Mouse (Mus musculus) midbrain, postnatal 0 days (tissue): ENCODE measurements around the gene Angpt4. TPM values are rescaled to one million over a fixed set of nuclear protein-coding genes. Genes with fewer than 3 reads are reported as not detected.

Source experiments
- ATAC-seq: fragments of 200-750 bp; cut with Nextera tagmentation; 2 replicates; pipeline ENCODE4 v1.8.0; 2017; ENCODE audit warnings: moderate number of reproducible peaks, mild to moderate bottlenecking, moderate TSS enrichment, moderate library complexity; ENCODE audit not compliant: low FRiP score
- DNase-seq: peaks from one replicate; pipeline ENCODE4 v3.0.0-alpha.2; 2015; ENCODE audit warnings: low spot score
- H3K27ac ChIP-seq: fragments of 300-500 bp; sonication (generic); 2 replicates; pipeline ENCODE4 v1.5.1; 2014; ENCODE audit warnings: low read depth, mild to moderate bottlenecking, low read length, mixed read lengths
- H3K27me3 ChIP-seq: fragments of 300-500 bp; sonication (generic); 2 replicates; pipeline ENCODE4 v1.6.1; 2014; ENCODE audit warnings: low read length, control low read depth, mixed read lengths; ENCODE audit not compliant: insufficient read depth
- H3K36me3 ChIP-seq: fragments of 300-500 bp; sonication (generic); 2 replicates; pipeline ENCODE4 v1.6.1; 2014; ENCODE audit warnings: low read length, control low read depth, mixed read lengths; ENCODE audit not compliant: insufficient read depth
- H3K4me1 ChIP-seq: fragments of 300-500 bp; sonication (generic); 2 replicates; pipeline ENCODE4 v1.6.1; 2014; ENCODE audit warnings: mild to moderate bottlenecking, control low read depth, antibody characterized with exemption, low read length, mixed read lengths; ENCODE audit not compliant: insufficient read depth
- H3K4me2 ChIP-seq: fragments of 300-500 bp; sonication (generic); 2 replicates; pipeline ENCODE4 v1.6.1; 2014; ENCODE audit warnings: low read depth, mild to moderate bottlenecking, low read length, mixed read lengths; ENCODE audit not compliant: poor library complexity, severe bottlenecking
- H3K4me3 ChIP-seq: fragments of 300-500 bp; sonication (generic); 2 replicates; pipeline ENCODE4 v1.5.1; 2014; ENCODE audit warnings: low read depth, mild to moderate bottlenecking, low read length, moderate library complexity
- H3K9ac ChIP-seq: fragments of 300-500 bp; sonication (generic); replicated peaks from 2 replicates; pipeline ENCODE4 v1.6.1; 2014; ENCODE audit warnings: mild to moderate bottlenecking, low read length, moderate library complexity, mixed read lengths; ENCODE audit not compliant: poor library complexity, severe bottlenecking
- H3K9me3 ChIP-seq: fragments of 300-500 bp; sonication (generic); 2 replicates; pipeline ENCODE4 v1.6.1; 2016; ENCODE audit warnings: low read length, control low read depth
- CTCF ChIP-seq: IDR thresholded peaks from 2 replicates; pipeline ENCODE4 v1.5.1; 2016; ENCODE audit warnings: antibody characterized with exemption, mild to moderate bottlenecking
- WGBS: fragments of 180-500 bp; shearing (Covaris S2); extraction: QIAGEN DNeasy Blood & Tissue Kit; methylation state at CpG from one replicate; pipeline ENCODE4 v1.1.7; 2014; 5-methylcytosine and 5-hydroxymethylcytosine counted together
- polyA plus RNA-seq: library from polyadenylated mRNA; unstranded; fragments of >200 nt; fragmentation: Nextera tagmentation; extraction: Ambion mirVana; gene quantifications from 2 replicates; pipeline ENCODE4 v1.2.1, GENCODE M21; 2015
- total RNA-seq: library from RNA; depleted of rRNA; stranded (reverse); fragments of >200 nt; gene quantifications from 2 replicates; pipeline ENCODE4 v1.2.3, GENCODE M21; 2014

Gene Angpt4
- total and polyA plus RNA-seq, 2 experiments from 2014 or later = 0.25 to 0.38 TPM

GRCm38 (mm10) chr2:151907020-151907419, 4.0 kb upstream of the Angpt4 start:
- H3K9me3 ChIP-seq = no peaks in the 10 kb centered on the region
- no peaks in the 10 kb centered on the region for H3K27me3 ChIP-seq
- no peaks in the 10 kb centered on the region for H3K4me1 ChIP-seq
- H3K36me3 ChIP-seq = no peaks in the 10 kb centered on the region
- DNase-seq (no peak), ATAC-seq (no peak)
- no peak for TF ChIP-seq CTCF
- no peak overlapping the region for H3K4me2 ChIP-seq
- H3K4me3 ChIP-seq = no peak overlapping the region
- no peak overlapping the region for H3K9ac ChIP-seq
- no peak overlapping the region for H3K27ac ChIP-seq
- 79% methylated on average over 2 of the region's 2 CpGs for WGBS

DNA sequence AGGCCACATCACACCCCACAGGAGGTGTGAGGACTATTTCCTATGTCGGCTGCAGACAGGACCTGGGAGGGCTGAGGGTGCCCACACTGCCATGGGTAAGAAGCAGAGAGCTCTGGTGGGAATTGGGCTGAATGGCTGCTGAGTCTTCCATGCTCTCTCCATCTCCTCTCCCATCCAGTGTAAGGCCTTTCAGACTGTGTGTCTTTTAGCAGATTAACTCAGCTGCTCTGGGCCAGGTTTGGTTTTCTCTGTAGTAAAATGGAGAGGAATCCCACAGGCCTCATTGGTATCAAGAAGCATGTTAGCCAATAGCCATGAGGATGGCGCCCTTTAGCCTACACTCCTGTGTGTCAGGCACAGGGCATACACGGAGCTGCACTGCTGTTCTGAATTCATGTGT, 1.6 kb upstream of the Angpt4 start:
- DNase-seq (no peak), ATAC-seq (no peak)
- H3K9me3 ChIP-seq = no peaks in the 10 kb centered on the region
- no peak overlapping the region for H3K4me3 ChIP-seq
- no peaks in the 10 kb centered on the region for H3K27me3 ChIP-seq
- no peaks in the 10 kb centered on the region for H3K36me3 ChIP-seq
- H3K4me2 ChIP-seq = no peak overlapping the region
- H3K27ac ChIP-seq = no peak overlapping the region
- H3K9ac ChIP-seq = no peak overlapping the region
- no peak for TF ChIP-seq CTCF
- H3K4me1 ChIP-seq = no peaks in the 10 kb centered on the region
- 76% methylated on average over 3 of the region's 3 CpGs for WGBS

- Histone ChIP-seq H3K4me1 (no peaks in the 10 kb centered on the region), H3K4me2 (no peak overlapping the region), H3K4me3 (no peak overlapping the region), H3K27me3 (no peaks in the 10 kb centered on the region), H3K9ac (no peak overlapping the region), H3K36me3 (no peaks in the 10 kb centered on the region), H3K27ac (0 out of 2 replicates have a peak overlapping the region, but pooled peaks have one; percentile 6), H3K9me3 (no peaks in the 10 kb centered on the region)
- DNase-seq = no peak
- 63% methylated on average over 5 of the region's 5 CpGs for WGBS
- no peak for ATAC-seq
- TF ChIP-seq CTCF = no peak
Measured at GRCm38 (mm10) chr2:151910498-151910897, 512 bp upstream of the Angpt4 start.

DNA sequence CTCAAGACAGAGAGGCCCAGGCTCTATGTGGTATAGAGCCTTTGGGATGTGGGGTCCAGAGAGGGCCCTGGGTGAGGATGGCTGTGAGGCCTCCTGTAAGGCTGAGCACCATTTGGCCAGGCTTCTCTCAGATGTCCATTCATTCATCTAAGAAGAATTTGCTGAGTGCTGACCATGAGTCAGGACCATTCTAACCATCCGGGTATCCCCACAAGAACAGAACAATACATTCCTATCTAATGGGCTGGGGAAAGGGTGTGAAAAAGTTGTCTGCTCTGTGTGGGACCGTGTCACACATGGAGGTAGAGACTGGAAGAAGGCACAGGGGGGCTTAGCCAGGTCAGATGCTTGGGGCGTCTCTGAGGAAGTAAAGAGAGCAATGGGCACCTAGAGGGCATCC, 741 bp downstream of the Angpt4 start:
- H3K9ac ChIP-seq = no peak overlapping the region
- H3K4me2 ChIP-seq = no peak overlapping the region
- H3K4me3 ChIP-seq = no peak overlapping the region
- ATAC-seq (no peak), DNase-seq (no peak)
- no peaks in the 10 kb centered on the region for H3K9me3 ChIP-seq
- H3K27me3 ChIP-seq = no peaks in the 10 kb centered on the region
- WGBS = 86% methylated on average over 3 of the region's 3 CpGs
- H3K36me3 ChIP-seq = no peaks in the 10 kb centered on the region
- no peak overlapping the region for H3K27ac ChIP-seq
- TF ChIP-seq CTCF = no peak
- H3K4me1 ChIP-seq = no peaks in the 10 kb centered on the region

DNA sequence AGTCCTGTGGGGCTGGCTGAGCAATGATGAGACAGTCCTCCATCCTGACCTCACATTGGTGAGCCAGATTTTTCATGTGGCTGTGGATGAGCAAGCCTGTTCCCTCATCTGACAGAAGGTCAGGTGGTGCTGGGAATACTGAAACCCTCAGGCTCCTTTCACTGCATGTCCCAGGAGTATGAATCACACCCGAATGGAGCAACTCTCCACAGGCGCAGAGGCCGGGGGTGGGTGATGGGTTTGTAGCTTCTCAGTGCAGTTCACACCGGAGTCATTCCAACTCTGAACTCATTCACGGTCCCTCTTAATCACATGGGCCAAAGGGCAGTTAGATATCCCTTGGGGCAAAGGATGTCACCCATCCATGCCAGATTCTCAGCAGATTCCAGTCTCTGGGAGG, 3.1 kb downstream of the Angpt4 start:
- Histone ChIP-seq H3K4me3 (no peak overlapping the region), H3K27ac (no peak overlapping the region), H3K4me1 (no peaks in the 10 kb centered on the region), H3K9me3 (no peaks in the 10 kb centered on the region), H3K36me3 (no peaks in the 10 kb centered on the region), H3K9ac (no peak overlapping the region), H3K4me2 (no peak overlapping the region), H3K27me3 (no peaks in the 10 kb centered on the region)
- ATAC-seq (no peak), DNase-seq (no peak)
- no peak for TF ChIP-seq CTCF
- WGBS = 85% methylated on average over 5 of the region's 5 CpGs

DNA sequence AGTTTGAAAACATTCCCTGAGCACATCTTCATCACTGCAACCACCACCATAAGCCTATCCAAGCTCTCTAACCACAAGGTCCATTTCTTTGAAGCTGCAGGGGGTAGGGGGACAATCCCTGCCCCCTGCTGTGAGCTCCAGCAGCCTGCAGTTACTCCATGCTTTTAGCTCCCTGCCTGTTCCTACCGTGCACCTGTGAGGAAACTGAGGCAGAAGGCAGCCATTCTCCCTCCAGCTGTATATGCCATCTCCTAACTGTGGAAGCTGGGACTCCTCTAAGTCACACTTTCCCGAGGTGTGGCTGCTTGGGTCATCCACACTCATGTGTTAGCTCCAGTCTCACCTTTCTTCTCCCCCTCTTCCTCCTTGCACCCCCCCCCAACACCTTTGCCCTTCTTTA, 4.1 kb downstream of the Angpt4 start:
- 31% methylated on average over 2 of the region's 2 CpGs for WGBS
- Histone ChIP-seq H3K4me1 (no peaks in the 10 kb centered on the region), H3K36me3 (no peaks in the 10 kb centered on the region), H3K9me3 (no peaks in the 10 kb centered on the region), H3K27ac (no peak overlapping the region), H3K4me2 (no peak overlapping the region), H3K4me3 (no peak overlapping the region), H3K27me3 (no peaks in the 10 kb centered on the region), H3K9ac (no peak overlapping the region)
- TF ChIP-seq CTCF = no peak
- DNase-seq (no peak), ATAC-seq (no peak)
